Mouse (Mus musculus) liver, embryonic 13.5 days (tissue): Measurements from ENCODE around the gene Gm8653. TPM values are rescaled to one million over a fixed set of nuclear protein-coding genes. Genes with fewer than 3 reads are reported as not detected.
"Not testable (repeated sequence)": the region's sequence is repeated elsewhere in the genome, so short reads cannot be mapped to it uniquely, and the experiment has no call there.

Experiments
- ATAC-seq: fragments of 200-750 bp; cut with Nextera tagmentation; 2 replicates; pipeline ENCODE4 v1.8.0; 2017; ENCODE audit warnings: low read depth, mild to moderate bottlenecking, moderate number of reproducible peaks, moderate library complexity
- DNase-seq: peaks from one replicate; pipeline ENCODE4 v3.0.0; 2022
- H3K27ac ChIP-seq: fragments of 300-500 bp; sonication (generic); 2 replicates; pipeline ENCODE4 v1.5.1; 2015; ENCODE audit warnings: moderate library complexity, mild to moderate bottlenecking, inconsistent platforms
- H3K27me3 ChIP-seq: fragments of 300-500 bp; sonication (generic); 2 replicates; pipeline ENCODE4 v1.6.1; 2015; ENCODE audit warnings: mild to moderate bottlenecking, inconsistent platforms
- H3K36me3 ChIP-seq: fragments of 300-500 bp; sonication (generic); 2 replicates; pipeline ENCODE4 v1.6.1; 2015; ENCODE audit warnings: mild to moderate bottlenecking, inconsistent platforms
- H3K4me1 ChIP-seq: fragments of 300-500 bp; sonication (generic); replicated peaks from 2 replicates; pipeline ENCODE4 v1.6.1; 2015; ENCODE audit warnings: inconsistent platforms
- H3K4me2 ChIP-seq: fragments of 300-500 bp; sonication (generic); 2 replicates; pipeline ENCODE4 v1.6.1; 2015; ENCODE audit warnings: inconsistent platforms, mild to moderate bottlenecking, moderate library complexity
- H3K4me3 ChIP-seq: fragments of 300-500 bp; sonication (generic); replicated peaks from 2 replicates; pipeline ENCODE4 v1.5.1; 2015; ENCODE audit warnings: mild to moderate bottlenecking, inconsistent platforms
- H3K9ac ChIP-seq: fragments of 300-500 bp; sonication (generic); 2 replicates; pipeline ENCODE4 v1.6.1; 2015; ENCODE audit warnings: mild to moderate bottlenecking, inconsistent platforms
- H3K9me3 ChIP-seq: fragments of 300-500 bp; sonication (generic); replicated peaks from 2 replicates; pipeline ENCODE4 v1.6.1; 2016; ENCODE audit warnings: inconsistent platforms
- WGBS: fragments of 180-500 bp; shearing (Covaris S2); methylation state at CpG from one replicate; pipeline ENCODE4 v1.1.7; 2015; ENCODE audit not compliant: insufficient replicate concordance; 5-methylcytosine and 5-hydroxymethylcytosine counted together
- polyA plus RNA-seq: library from polyadenylated mRNA; unstranded; fragments of >200 nt; fragmentation: Nextera tagmentation; extraction: Ambion mirVana; gene quantifications from 2 replicates; pipeline ENCODE4 v1.2.1, GENCODE M21; 2015

Gene Gm8653
- not detected in 2 replicates for polyA plus RNA-seq

DNA sequence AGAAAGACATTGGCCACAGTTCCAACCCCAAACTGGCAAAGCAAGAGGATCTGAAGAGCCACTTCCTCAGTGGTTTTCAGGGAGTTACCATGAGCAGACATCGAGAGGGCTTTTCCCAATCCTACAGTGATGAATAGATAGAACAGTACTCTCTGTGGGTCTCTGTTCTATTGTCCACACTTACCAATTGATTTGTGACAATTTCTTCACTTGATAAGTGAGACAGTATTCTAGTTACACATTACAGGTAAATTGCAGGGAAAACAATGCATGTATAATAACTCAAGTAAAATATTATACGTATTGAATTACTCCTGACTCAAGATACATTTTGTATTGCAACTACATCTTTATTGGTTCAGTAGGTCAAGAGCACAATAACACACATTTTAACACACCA lies at the start of gene Gm8653:
Gene Gm8653, minus strand, starts transcription at position 101 of the 400 bp plus-strand sequence.
- H3K27ac ChIP-seq, H3K27me3 ChIP-seq, DNase-seq, H3K36me3 ChIP-seq, H3K4me3 ChIP-seq, H3K9ac ChIP-seq, H3K4me1 ChIP-seq, H3K4me2 ChIP-seq, ATAC-seq, H3K9me3 ChIP-seq: not testable (repeated sequence)
- WGBS: no CpG with 5 or more reads among the region's 2 CpGs

DNA sequence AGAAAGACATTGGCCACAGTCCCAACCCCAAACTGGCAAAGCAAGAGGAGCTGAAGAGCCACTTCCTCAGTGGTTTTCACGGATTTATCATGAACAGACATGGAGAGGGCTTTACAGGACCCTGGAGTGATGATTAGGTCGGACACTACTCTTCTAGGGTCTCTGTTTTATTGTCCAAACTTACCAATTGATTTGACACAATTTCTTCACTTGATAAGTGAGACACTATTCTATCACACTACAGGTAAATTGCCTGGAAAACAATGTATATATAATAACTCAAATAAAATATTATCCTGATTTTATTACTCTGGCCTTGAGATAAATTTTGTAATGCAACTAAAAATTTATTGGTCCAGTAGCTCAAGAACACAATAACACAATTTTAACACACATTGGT lies 28.3 kb upstream of the Gm8653 start, which contains the start of gene Gm8453:
Gene Gm8453, minus strand, starts transcription at position 101 of the 400 bp plus-strand sequence.
- not testable (repeated sequence) for H3K9ac ChIP-seq, H3K36me3 ChIP-seq, H3K27me3 ChIP-seq, H3K9me3 ChIP-seq, DNase-seq, H3K27ac ChIP-seq, H3K4me1 ChIP-seq, H3K4me3 ChIP-seq, H3K4me2 ChIP-seq, ATAC-seq
- WGBS: 14% methylated on average over 2 of the region's 2 CpGs

DNA sequence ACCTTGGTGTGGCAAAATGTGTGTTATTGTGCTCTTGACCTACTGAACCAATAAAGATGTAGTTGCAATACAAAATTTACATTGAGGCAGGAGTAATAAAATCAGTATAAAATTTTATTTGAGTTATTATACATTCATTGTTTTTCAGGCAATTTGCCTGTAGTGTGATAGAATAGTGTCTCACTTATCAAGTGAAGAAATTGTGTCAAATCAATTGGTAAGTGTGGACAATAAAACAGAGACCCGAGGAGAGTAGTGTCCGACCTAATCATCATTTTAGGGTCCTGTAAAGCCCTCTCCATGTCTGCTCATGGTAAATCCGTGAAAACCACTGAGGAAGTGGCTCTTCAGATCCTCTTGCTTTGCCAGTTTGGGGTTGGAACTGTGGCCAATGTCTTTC lies 12.0 kb downstream of the Gm8653 start, which contains the start of gene Vmn1r143:
Gene Vmn1r143, plus strand, starts transcription at position 301 of the 400 bp plus-strand sequence.
- DNase-seq, H3K9me3 ChIP-seq, H3K4me3 ChIP-seq, H3K4me1 ChIP-seq, ATAC-seq, H3K36me3 ChIP-seq, H3K27me3 ChIP-seq, H3K9ac ChIP-seq, H3K4me2 ChIP-seq, H3K27ac ChIP-seq: not testable (repeated sequence)
- no CpG with 5 or more reads among the region's 3 CpGs for WGBS

- H3K9me3 ChIP-seq, H3K36me3 ChIP-seq, DNase-seq, H3K4me2 ChIP-seq, H3K4me1 ChIP-seq, H3K9ac ChIP-seq, H3K27ac ChIP-seq, H3K4me3 ChIP-seq, H3K27me3 ChIP-seq, ATAC-seq: not testable (repeated sequence)
- WGBS: no CpG with 5 or more reads among the region's 3 CpGs
Observed at GRCm38 (mm10) chr7:22163935-22164334, 37.1 kb downstream of the Gm8653 start, which contains the start of gene Vmn1r142. Vmn1r142 (minus strand) TSS chr7:22164035.

Other genes starting within 250 kb of the Gm8653 start
- not detected in 2 replicates for gene Vmn1r137, start 206.7 kb downstream of the Gm8653 start, polyA plus RNA-seq
- not detected in 2 replicates for gene Vmn1r138, start 172.4 kb downstream of the Gm8653 start, polyA plus RNA-seq
- not detected in 2 replicates for gene Gm6176, start 145.0 kb downstream of the Gm8653 start, polyA plus RNA-seq
- not detected in 2 replicates for gene Vmn1r139, start 132.2 kb downstream of the Gm8653 start, polyA plus RNA-seq
- not detected in 2 replicates for gene Gm16451, start 83.0 kb downstream of the Gm8653 start, polyA plus RNA-seq
- not detected in 2 replicates for gene Gm10666, start 66.5 kb downstream of the Gm8653 start, polyA plus RNA-seq
- gene Vmn1r142, start 37.2 kb downstream of the Gm8653 start, polyA plus RNA-seq: not detected in 2 replicates
- gene Vmn1r143, start 11.9 kb downstream of the Gm8653 start, polyA plus RNA-seq: not detected in 2 replicates
- gene Gm8453, start 28.2 kb upstream of the Gm8653 start, polyA plus RNA-seq: not detected in 2 replicates
- not detected in 2 replicates for gene Gm4187, start 128.5 kb upstream of the Gm8653 start, polyA plus RNA-seq
- gene Gm8660, start 169.8 kb upstream of the Gm8653 start, polyA plus RNA-seq: not detected in 2 replicates
- gene Vmn1r148, start 212.3 kb upstream of the Gm8653 start, polyA plus RNA-seq: not detected in 2 replicates
- gene Vmn1r149, start 237.0 kb upstream of the Gm8653 start, polyA plus RNA-seq: not detected in 2 replicates